Mouse (Mus musculus) kidney, postnatal 4 days (tissue): Measurements from ENCODE around the gene Pla2g16.

Source experiments
- DNase-seq, 2 experiments: peaks; one replicate each; pipeline ENCODE4 v3.0.0; 2021; ENCODE audit warnings: mixed read lengths in 2 of 2

The Pla2g16 gene

DNA sequence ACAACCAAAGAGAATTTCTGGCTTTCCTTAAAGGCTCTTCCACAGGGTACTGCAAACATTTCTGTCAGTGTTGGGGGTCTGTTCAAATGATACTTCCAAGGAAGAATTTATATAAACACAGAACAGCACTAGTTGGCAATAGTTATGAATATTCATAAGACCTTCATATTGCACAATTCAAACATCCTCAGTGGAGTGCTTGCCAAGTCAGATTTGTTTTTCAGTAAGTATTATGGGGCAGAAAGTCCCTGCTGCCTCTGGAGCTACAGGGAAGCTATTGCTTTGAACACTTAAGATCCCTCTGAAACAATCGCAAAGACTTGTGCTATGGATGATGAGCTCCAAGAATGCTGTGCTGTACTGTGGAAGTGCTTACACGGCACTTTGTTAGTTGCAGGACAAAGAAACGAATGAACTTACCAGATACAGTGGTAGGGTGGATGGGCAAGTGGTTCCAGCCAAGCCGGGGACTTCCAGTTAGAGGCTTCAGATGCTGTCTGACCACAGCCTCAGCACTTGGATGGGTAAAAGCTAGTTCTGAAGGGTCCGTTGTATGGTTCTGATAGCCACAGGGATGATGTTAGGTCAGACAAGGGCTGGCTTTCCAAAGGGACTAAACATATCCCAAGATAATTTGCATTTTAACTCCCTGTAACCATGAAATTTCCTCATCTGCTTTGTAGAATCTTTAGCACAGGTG, 59.1 kb downstream of the Pla2g16 start:
- DNase-seq, result no peak

DNA sequence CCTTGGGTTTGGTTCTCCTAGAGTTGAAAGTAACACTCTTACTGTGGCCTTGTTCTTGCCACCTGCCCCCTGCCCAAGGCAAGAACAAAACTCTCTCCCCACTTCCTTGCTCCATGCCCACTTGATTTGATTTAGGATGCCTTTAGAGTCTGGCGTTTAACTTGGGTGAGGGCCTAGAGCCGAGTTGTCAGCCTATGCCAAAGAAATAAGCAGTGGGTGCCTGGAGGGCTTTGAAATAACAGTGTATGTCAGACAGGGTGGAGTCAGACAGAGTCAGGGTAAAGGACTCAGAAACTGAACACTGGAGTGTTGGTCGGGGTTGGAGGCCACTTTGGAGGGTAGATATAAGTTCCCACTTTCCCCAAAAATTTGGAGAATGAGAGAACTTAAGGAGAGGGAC, 59.8 kb downstream of the Pla2g16 start:
- DNase-seq, result no peak

DNA sequence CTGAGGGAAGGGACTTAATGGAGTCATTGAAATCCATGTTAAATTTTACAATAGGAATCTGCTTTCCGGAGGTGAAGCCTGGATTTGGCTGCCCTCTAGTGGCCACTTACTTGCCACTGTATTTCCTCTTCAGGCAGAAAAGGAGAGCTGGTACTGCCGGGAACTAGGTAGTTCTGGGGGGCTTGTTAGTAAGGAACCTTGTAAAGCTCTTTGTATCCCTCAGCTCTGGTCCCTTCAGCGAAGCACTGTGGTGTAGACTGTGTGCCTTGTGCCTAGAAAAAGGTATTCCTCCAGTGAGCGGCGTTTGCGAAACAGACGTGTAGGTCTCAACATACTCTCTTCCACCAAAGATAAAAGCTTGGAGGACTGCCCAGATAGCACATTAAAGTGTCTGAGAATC, 60.4 kb downstream of the Pla2g16 start:
- DNase-seq, result peak; percentile 81 to 84

DNA sequence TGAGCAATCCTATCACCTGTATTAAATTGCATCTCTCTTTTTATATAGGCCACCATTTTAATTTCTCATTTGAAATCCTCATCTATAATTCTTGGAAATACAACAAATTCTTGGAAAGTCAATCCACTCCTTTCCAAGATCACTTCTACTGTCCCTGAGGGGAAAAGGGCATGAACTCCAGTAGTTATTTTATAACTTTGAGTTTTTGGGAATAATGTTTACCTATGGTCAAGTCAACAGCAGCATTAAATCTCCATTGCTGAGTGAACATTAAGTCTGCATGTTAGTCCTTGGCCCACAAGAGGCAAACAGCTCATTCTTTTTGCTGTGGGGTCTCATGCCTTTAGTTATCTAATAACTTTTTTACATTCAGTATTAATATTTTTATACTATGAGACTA, 75.8 kb downstream of the Pla2g16 start:
- DNase-seq, result no peak

DNA sequence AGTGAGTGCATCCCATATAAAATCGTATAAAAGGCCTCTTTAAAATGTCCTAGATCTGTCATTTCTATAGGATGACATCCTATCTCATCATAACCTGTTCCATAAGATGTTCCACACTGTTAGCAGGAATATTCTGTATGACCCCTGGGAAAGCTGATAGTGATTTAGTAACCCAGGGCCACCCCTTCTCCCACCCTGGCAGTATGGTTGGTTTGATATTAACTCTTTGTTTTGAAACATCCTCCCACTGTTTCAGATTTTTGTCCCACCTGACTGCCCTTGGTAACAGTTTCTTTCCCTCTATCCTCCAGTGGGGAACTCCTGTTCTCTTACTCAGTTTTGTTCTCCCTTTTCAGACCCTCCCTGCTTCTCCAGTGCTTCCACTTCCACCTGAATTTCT, 76.5 kb downstream of the Pla2g16 start:
- no peak for DNase-seq
